Mouse (Mus musculus) liver, postnatal 0 days (tissue): ENCODE measurements at regions not wholly inside any gene's neighbourhood (a gene's known extent, or its start where the extent isn't known, plus 50 kb on each side); places are given as distances from the start of the nearest gene placed in this dataset.

Experiments
- CTCF ChIP-seq: sonication (generic); IDR thresholded peaks from 2 replicates; pipeline ENCODE4 v1.5.1; 2016; ENCODE audit warnings: antibody characterized with exemption, low read depth
- EP300 ChIP-seq: IDR thresholded peaks from 2 replicates; pipeline ENCODE4 v1.6.1; 2016; ENCODE audit warnings: antibody characterized with exemption, low read depth, mild to moderate bottlenecking

DNA sequence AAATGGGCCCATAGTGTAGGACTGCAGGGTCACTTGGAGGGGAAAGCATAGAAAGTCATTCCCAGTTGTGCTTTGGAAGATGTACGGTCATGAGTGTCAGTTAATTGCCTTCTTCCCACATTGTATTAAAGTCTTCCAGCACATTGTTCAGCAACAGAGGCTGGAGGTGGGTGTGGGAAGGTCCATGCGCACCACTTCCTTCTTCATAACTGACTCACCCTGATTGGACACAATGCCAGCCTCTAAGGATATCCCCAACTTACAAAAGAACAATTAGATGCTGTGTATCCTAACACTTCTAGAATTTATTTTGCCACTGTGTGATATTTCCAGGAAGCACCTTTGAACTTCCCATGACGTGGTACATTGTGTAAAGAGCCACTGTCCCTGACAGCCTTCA is 338.4 kb upstream of the Igfbp3 start:
- TF ChIP-seq CTCF (no peak), EP300 (no peak)
